Mouse (Mus musculus) R1 (cell line): Measurements from ENCODE around the gene Fam168a.
"Not testable (repeated sequence)": the region's sequence is repeated elsewhere in the genome, so short reads cannot be mapped to it uniquely, and the experiment has no call there.

Source experiments
- DNase-seq: peaks from one replicate; pipeline ENCODE4 v3.0.0-alpha.2; 2018; ENCODE audit warnings: low read depth, low spot score

Gene Fam168a

GRCm38 (mm10) chr7:100706883-100707480 is 547 bp downstream of the Fam168a start:
- peak; percentile 71 for DNase-seq

GRCm38 (mm10) chr7:100718741-100719140 is 12.3 kb downstream of the Fam168a start:
- DNase-seq: no peak

- DNase-seq: no peak
Measured at GRCm38 (mm10) chr7:100722268-100722667, 15.8 kb downstream of the Fam168a start.

GRCm38 (mm10) chr7:100723453-100724294 is 17.2 kb downstream of the Fam168a start:
- DNase-seq: peak; percentile 44

- no peak for DNase-seq
Measured at GRCm38 (mm10) chr7:100727538-100728085, 21.2 kb downstream of the Fam168a start.

- no peak for DNase-seq
Measured at GRCm38 (mm10) chr7:100729778-100730177, 23.3 kb downstream of the Fam168a start.

GRCm38 (mm10) chr7:100732341-100733050 is 26.1 kb downstream of the Fam168a start:
- DNase-seq: no peak

- no peak for DNase-seq
Measured at GRCm38 (mm10) chr7:100733051-100733813, 26.8 kb downstream of the Fam168a start.

- DNase-seq: no peak
Measured at GRCm38 (mm10) chr7:100734201-100734600, 27.8 kb downstream of the Fam168a start.

- DNase-seq: not testable (repeated sequence)
Measured at GRCm38 (mm10) chr7:100734905-100735304, 28.5 kb downstream of the Fam168a start.

GRCm38 (mm10) chr7:100736131-100736530 is 29.7 kb downstream of the Fam168a start:
- DNase-seq: no peak

- DNase-seq: no peak
Measured at GRCm38 (mm10) chr7:100744372-100744771, 37.9 kb downstream of the Fam168a start.

GRCm38 (mm10) chr7:100750101-100750500 is 43.7 kb downstream of the Fam168a start:
- no peak for DNase-seq

- DNase-seq: no peak
Measured at GRCm38 (mm10) chr7:100758718-100759117, 52.3 kb downstream of the Fam168a start.

- no peak for DNase-seq
Measured at GRCm38 (mm10) chr7:100762726-100763125, 56.3 kb downstream of the Fam168a start.

GRCm38 (mm10) chr7:100767568-100767967 is 61.1 kb downstream of the Fam168a start:
- DNase-seq: no peak

- DNase-seq: no peak
Measured at GRCm38 (mm10) chr7:100768009-100768408, 61.6 kb downstream of the Fam168a start.

GRCm38 (mm10) chr7:100769534-100770083 is 63.2 kb downstream of the Fam168a start:
- no peak for DNase-seq

GRCm38 (mm10) chr7:100770669-100771341 is 64.4 kb downstream of the Fam168a start:
- no peak for DNase-seq

GRCm38 (mm10) chr7:100774189-100774588 is 67.8 kb downstream of the Fam168a start:
- DNase-seq: peak; percentile 63
